Mouse (Mus musculus): ENCODE data around the gene Sp3. TPM values are rescaled to one million over a fixed set of nuclear protein-coding genes. Genes with fewer than 3 reads are reported as not detected.
"Not testable (repeated sequence)": the region's sequence is repeated elsewhere in the genome, so short reads cannot be mapped to it uniquely, and the experiment has no call there.

Sp3 gene
- total RNA-seq, 2 experiments from 2014 or later = 50.2 to 55.8 TPM

GRCm38 (mm10) chr2:72965450-72965849 is 14.8 kb downstream of the Sp3 start:
- intact Hi-C loops (cut with DNase I) = no loop called here
- no peak for DNase-seq (ENCODE audit: low spot score in 2 of 2)

- intact Hi-C loops (cut with DNase I) = no loop called here
- no peak for DNase-seq (ENCODE audit: low spot score in 2 of 2)
Measured at GRCm38 (mm10) chr2:72956415-72956814, 23.8 kb downstream of the Sp3 start.

GRCm38 (mm10) chr2:72952979-72953378 is 27.3 kb downstream of the Sp3 start:
- DNase-seq (ENCODE audit: low spot score in 2 of 2) = no peak

GRCm38 (mm10) chr2:72935937-72936336 is 44.3 kb downstream of the Sp3 start:
- DNase-seq (ENCODE audit: low spot score in 2 of 2) = no peak
- intact Hi-C loops (cut with DNase I) = no loop called here

More at GRCm38 (mm10) chr2:72952979-72953378, 27.3 kb downstream of the Sp3 start:
- intact Hi-C loops (cut with DNase I) = no loop called here

- intact Hi-C loops (cut with DNase I) = no loop called here
- no peak for DNase-seq (ENCODE audit: low spot score in 2 of 2)
Measured at GRCm38 (mm10) chr2:72932186-72932585, 48.1 kb downstream of the Sp3 start.

- DNase-seq (ENCODE audit: low spot score in 2 of 2) = no peak
- intact Hi-C loops (cut with DNase I) = no loop called here
Measured at GRCm38 (mm10) chr2:72924981-72925380, 55.3 kb downstream of the Sp3 start.

- intact Hi-C loops (cut with DNase I) = no loop called here
- DNase-seq (ENCODE audit: low spot score in 2 of 2) = no peak
Measured at GRCm38 (mm10) chr2:72916170-72916569, 64.1 kb downstream of the Sp3 start.

GRCm38 (mm10) chr2:72915245-72915930 is 64.9 kb downstream of the Sp3 start:
- intact Hi-C loops (cut with DNase I) = no loop called here
- DNase-seq (ENCODE audit: low spot score in 2 of 2) = no peak

- intact Hi-C loops (cut with DNase I) = no loop called here
- no peak for DNase-seq (ENCODE audit: low spot score in 2 of 2)
Measured at GRCm38 (mm10) chr2:72913458-72913760, 66.8 kb downstream of the Sp3 start.

GRCm38 (mm10) chr2:72912708-72913457 is 67.4 kb downstream of the Sp3 start:
- no peak for DNase-seq (ENCODE audit: low spot score in 2 of 2)
- intact Hi-C loops (cut with DNase I) = no loop called here

GRCm38 (mm10) chr2:72911527-72911926 is 68.7 kb downstream of the Sp3 start:
- intact Hi-C loops (cut with DNase I) = no loop called here
- no peak for DNase-seq (ENCODE audit: low spot score in 2 of 2)

- no peak for DNase-seq (ENCODE audit: low spot score in 2 of 2)
- intact Hi-C loops (cut with DNase I) = no loop called here
Measured at GRCm38 (mm10) chr2:72909046-72909445, 71.2 kb downstream of the Sp3 start.

- intact Hi-C loops (cut with DNase I) = no loop called here
Measured at GRCm38 (mm10) chr2:72908191-72908910, 71.9 kb downstream of the Sp3 start.

GRCm38 (mm10) chr2:72906745-72907144 is 73.5 kb downstream of the Sp3 start:
- DNase-seq (ENCODE audit: low spot score in 2 of 2) = no peak
- intact Hi-C loops (cut with DNase I) = no loop called here

More at GRCm38 (mm10) chr2:72908191-72908910, 71.9 kb downstream of the Sp3 start:
- DNase-seq (ENCODE audit: low spot score in 2 of 2) = no peak

- DNase-seq (ENCODE audit: low spot score in 2 of 2); intact Hi-C loops (cut with DNase I): not testable (repeated sequence)
Measured at GRCm38 (mm10) chr2:72902816-72903680, 77.2 kb downstream of the Sp3 start.

- intact Hi-C loops (cut with DNase I) = no loop called here
Measured at GRCm38 (mm10) chr2:72898782-72899305, 81.4 kb downstream of the Sp3 start.

GRCm38 (mm10) chr2:72898094-72898781 is 82.0 kb downstream of the Sp3 start:
- no peak for DNase-seq (ENCODE audit: low spot score in 2 of 2)
- intact Hi-C loops (cut with DNase I) = no loop called here

More at GRCm38 (mm10) chr2:72898782-72899305, 81.4 kb downstream of the Sp3 start:
- peak in 1 of 2 experiments; percentile 3 for DNase-seq (ENCODE audit: low spot score in 2 of 2)

- DNase-seq (ENCODE audit: low spot score in 2 of 2) = no peak
- intact Hi-C loops (cut with DNase I) = no loop called here
Measured at GRCm38 (mm10) chr2:72889806-72890205, 90.4 kb downstream of the Sp3 start.

Measured in left cerebral cortex, postnatal 25 days (tissue).